Mouse (Mus musculus): ENCODE measurements around the gene Traf3ip2.

DNA sequence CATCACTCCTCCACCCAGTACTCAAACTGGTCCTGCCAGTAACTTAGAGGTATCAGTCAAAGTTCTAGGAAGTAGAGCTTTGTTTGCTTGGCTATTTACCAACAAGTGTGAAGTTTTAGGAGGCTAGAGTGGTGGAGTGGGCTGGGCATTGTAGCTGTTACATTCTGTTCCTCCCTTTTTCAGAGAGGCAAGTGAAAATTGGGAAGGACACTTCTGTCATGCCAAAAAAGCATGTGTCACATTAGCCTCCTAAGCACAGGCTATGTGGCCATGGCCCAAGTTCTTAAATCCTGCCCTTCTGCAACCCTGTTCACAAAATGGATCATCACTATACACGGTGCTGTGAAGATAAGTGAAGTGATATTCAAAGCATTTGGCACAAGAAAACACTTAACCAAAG, 34.4 kb downstream of the Traf3ip2 start:
- no peak for TF ChIP-seq CTCF (IDR thresholded peaks at IDR 0.05; ENCODE audit: borderline replicate concordance, insufficient read depth, low read length)
- no peak for TF ChIP-seq POLR2A (IDR thresholded peaks at IDR 0.05; ENCODE audit: low read depth, low read length)

Data from embryonic fibroblast, embryonic 13.5 days (primary cell).